Mouse (Mus musculus) ES-E14 (cell line): ENCODE data around the gene Dixdc1. TPM values are rescaled to one million over a fixed set of nuclear protein-coding genes. Genes with fewer than 3 reads are reported as not detected.

Experiments used
- DNase-seq: peaks from one replicate; pipeline ENCODE4 v3.0.0-alpha.2; 2013; ENCODE audit warnings: low read depth, low spot score
- H3K27ac ChIP-seq: 2 replicates; pipeline ENCODE4 v1.5.1; 2012; ENCODE audit warnings: low read depth, mild to moderate bottlenecking, low read length, moderate library complexity, mixed read lengths; ENCODE audit not compliant: poor library complexity, insufficient read depth, severe bottlenecking
- H3K36me3 ChIP-seq: 2 replicates; pipeline ENCODE4 v1.6.1; 2012; ENCODE audit warnings: mild to moderate bottlenecking, low read length, moderate library complexity, mixed read lengths; ENCODE audit not compliant: control insufficient read depth, poor library complexity, insufficient read depth, severe bottlenecking
- H3K4me1 ChIP-seq, 2 experiments: fragments of 150-350 bp in 1 of 2; sonication (generic) in 1 of 2; 2 replicates each; pipeline ENCODE4 v1.6.1; 2012; ENCODE audit warnings: low read length in 2 of 2, mild to moderate bottlenecking in 1 of 2, mixed read lengths in 1 of 2; ENCODE audit not compliant: control insufficient read depth in 2 of 2, insufficient read depth in 2 of 2, poor library complexity in 1 of 2
- H3K4me3 ChIP-seq, 2 experiments: fragments of 150-350 bp in 1 of 2; sonication (generic) in 1 of 2; 2 replicates each; pipeline ENCODE4 v1.5.1; 2012; ENCODE audit warnings: low read length in 2 of 2, low read depth in 1 of 2, mild to moderate bottlenecking in 1 of 2, mixed read lengths in 1 of 2; ENCODE audit not compliant: insufficient read depth in 1 of 2, poor library complexity in 1 of 2, severe bottlenecking in 1 of 2
- H3K9ac ChIP-seq: 2 replicates; pipeline ENCODE4 v1.6.1; 2012; ENCODE audit warnings: low read depth, mild to moderate bottlenecking, low read length, mixed read lengths; ENCODE audit not compliant: poor library complexity, insufficient read depth, severe bottlenecking
- H3K9me3 ChIP-seq: fragments of 150-350 bp; sonication (generic); 2 replicates; pipeline ENCODE4 v1.6.1; 2012; ENCODE audit warnings: low read depth, mild to moderate bottlenecking, low read length; ENCODE audit not compliant: control insufficient read depth, insufficient read depth
- CHD2 ChIP-seq: IDR thresholded peaks from 2 replicates; pipeline ENCODE4 v1.6.1; 2014; ENCODE audit warnings: mild to moderate bottlenecking, low read depth, low read length, inconsistent platforms
- HCFC1 ChIP-seq: IDR thresholded peaks from 2 replicates; pipeline ENCODE4 v1.6.1; 2012; ENCODE audit warnings: low read length, inconsistent platforms, borderline replicate concordance; ENCODE audit not compliant: insufficient read depth
- MAFK ChIP-seq: IDR thresholded peaks from 2 replicates; pipeline ENCODE4 v1.6.1; 2014; ENCODE audit warnings: mild to moderate bottlenecking, low read depth, low read length, inconsistent platforms; ENCODE audit not compliant: insufficient read depth
- ZC3H11A ChIP-seq: IDR thresholded peaks from 2 replicates; pipeline ENCODE4 v1.6.1; 2012; ENCODE audit warnings: low read depth, mild to moderate bottlenecking, inconsistent platforms, low read length, borderline replicate concordance
- ZNF384 ChIP-seq: IDR thresholded peaks from 2 replicates; pipeline ENCODE4 v1.6.1; 2012; ENCODE audit warnings: low read depth, low read length, inconsistent platforms
- in situ Hi-C, 2 experiments: fragments of 600-800 bp; cut with MboI; formaldehyde crosslinking; loops; one replicate each; pipeline ENCODE4 v1.15.1; 2025; ENCODE audit warnings: low sequenced_read_pairs in 2 of 2, inconsistent platforms in 1 of 2; ENCODE audit not compliant: unreplicated experiment in 2 of 2
- total RNA-seq: library from RNA; depleted of rRNA; stranded (reverse); fragments of 300-350 nt; gene quantifications from 2 replicates; pipeline ENCODE4 v1.2.3, GENCODE M21; 2012

The Dixdc1 gene
- total RNA-seq, 1 experiment, result 4.1 TPM

DNA sequence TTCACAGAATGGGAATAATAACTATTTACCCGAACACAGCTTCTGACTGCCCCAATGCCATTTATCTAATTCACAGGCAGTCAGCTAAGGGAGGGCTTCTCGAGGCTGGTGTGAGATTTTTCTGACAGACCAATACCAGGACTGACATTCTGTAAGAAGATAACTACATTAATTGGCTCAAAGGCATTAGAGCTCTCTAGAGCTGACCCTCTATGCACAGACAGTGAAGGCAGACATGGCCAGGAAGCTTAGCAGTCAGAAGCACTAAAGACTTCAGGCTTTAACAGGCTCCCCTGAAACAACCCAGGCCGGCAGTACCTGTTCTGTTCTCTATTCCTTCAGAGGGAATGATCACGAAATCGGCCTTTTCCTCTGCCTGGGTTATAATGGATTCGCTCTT, 44.2 kb downstream of the Dixdc1 start:
- Histone ChIP-seq H3K9ac (no peak overlapping the region), H3K4me3 (no peak overlapping the region), H3K9me3 (no peaks in the 10 kb centered on the region), H3K4me1 (peaks cover 3 to 13% of the 10 kb centered on the region in 2 experiments; a peak in 2 of 4 replicates), H3K27ac (no peak overlapping the region), H3K36me3 (no peaks in the 10 kb centered on the region)
- DNase-seq, result no peak
- TF ChIP-seq HCFC1 (no peak), CHD2 (no peak), ZC3H11A (no peak), ZNF384 (no peak), MAFK (no peak)
- in situ Hi-C loops, result no loop called here

DNA sequence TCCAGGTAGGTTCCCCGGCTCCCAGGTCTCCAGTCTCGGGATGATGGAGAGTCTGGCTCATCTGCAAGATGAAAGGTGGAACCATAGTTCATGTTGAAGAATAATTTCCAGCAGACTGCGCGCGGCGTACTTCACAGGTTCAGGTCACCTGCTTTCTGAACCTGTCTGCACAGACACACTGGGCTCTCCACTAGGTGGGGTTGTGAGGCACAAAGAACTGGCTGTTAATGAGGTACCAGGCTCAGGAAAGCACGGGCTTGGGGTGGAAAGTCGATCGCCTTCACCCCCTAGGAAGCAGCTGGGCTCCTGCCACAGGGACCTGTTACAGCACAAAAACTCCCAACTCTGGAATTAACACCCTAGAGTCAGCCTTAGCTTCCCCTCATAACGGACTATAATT, 45.7 kb downstream of the Dixdc1 start:
- peak; percentile 54 for DNase-seq
- 0 out of 4 replicates have a peak overlapping the region, but pooled peaks of 1 of the 2 experiments have one; percentile 21 for H3K4me3 ChIP-seq
- TF ChIP-seq ZC3H11A (0 out of 2 replicates have a peak, but pooled peaks have one; percentile 23), ZNF384 (no peak), CHD2 (no peak), MAFK (no peak), HCFC1 (no peak)
- no peaks in the 10 kb centered on the region for H3K9me3 ChIP-seq
- no peaks in the 10 kb centered on the region for H3K36me3 ChIP-seq
- in situ Hi-C loops, result no loop called here
- H3K4me1 ChIP-seq, result peaks cover 3 to 13% of the 10 kb centered on the region in 2 experiments; a peak in 2 of 4 replicates
- H3K27ac ChIP-seq, result no peak overlapping the region
- H3K9ac ChIP-seq, result no peak overlapping the region

DNA sequence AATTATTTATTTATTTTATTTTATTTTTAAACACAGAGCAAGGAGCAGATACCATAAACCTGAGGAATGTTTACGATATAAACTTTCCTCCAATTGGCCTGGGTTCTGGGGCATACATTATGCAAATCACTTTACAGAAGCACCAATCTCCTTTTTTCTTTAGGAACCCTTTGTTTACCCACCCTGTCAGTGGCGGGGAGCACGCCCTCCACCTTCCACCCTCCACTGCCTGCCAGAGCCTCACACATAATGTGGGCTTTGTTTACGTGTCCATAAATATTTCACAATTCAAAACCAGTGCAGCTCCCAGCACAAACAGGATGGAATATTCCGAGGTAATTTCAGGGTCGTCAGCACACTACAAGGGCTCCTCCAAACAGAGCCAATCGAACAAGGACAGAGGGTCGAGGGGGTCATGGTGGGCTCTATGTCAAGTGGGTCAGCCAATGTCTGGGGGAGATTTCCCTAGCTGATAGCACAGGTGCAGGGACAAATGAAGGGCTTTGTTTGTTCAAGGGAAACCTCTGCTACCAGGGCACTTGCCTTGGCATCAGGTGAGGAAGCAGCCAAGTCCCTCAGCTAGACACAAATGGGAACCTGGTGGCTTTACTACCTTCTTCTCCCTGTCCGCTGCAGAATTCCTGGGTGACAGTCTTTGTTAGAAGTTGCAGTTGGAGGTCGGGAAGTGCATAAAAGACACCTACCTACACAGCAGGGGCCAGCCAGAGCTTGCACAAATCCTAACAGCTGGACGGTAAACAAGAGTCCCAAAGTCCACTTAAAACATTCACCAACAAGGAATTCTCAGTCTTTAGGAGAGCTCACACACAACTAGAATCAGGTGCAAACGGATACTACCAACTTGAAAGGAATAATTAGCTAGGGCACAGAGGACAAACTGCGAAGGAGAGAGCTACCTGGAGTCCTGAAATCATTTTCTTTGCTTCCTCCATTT, 46.4 kb downstream of the Dixdc1 start:
- Histone ChIP-seq H3K9me3 (no peaks in the 10 kb centered on the region), H3K4me3 (0 out of 4 replicates have a peak overlapping the region, but pooled peaks of 1 of the 2 experiments have one; percentile 21), H3K4me1 (peaks cover 3 to 11% of the 10 kb centered on the region in 2 experiments; a peak in 2 of 4 replicates), H3K27ac (no peak overlapping the region), H3K36me3 (no peaks in the 10 kb centered on the region), H3K9ac (no peak overlapping the region)
- in situ Hi-C loops, result no loop called here
- no peak for DNase-seq
- TF ChIP-seq ZC3H11A (no peak), CHD2 (no peak), ZNF384 (no peak), MAFK (no peak), HCFC1 (no peak)

DNA sequence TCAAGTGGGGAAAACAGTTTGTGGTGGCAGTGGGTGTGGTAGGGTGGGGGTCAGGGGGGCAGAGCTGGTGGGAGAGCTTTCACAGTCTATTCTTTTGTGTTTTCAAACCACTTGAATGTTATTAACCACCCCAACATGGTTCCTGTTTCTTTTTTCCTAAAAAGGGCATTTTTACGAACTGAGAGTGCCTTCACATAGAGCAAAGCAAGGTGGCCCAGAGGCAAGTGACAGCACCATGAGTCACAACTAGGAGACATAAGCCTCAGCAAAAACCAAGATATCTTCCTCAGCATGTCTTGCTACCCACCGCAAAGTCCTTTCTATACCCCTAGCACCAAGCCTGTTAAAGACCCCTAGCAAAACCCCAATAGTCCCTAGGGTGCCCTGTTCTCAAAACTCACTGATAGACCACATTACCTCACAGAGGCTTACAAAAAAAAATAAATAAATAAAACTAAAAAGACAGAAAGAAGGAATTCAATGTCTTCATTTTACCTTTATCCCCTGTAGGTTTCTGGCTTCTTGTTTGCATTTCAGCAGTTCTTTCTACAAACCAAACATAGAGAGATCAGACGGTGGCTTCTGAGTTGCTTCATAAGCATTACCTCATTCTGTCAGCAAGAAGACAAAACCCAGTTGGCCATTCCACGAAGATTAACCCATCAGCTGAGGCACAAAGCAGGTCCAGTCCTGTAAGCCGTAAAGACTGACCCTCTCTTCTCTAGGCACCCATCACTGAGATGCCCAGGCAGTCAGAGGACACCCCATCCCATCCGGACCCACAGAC, 52.3 kb downstream of the Dixdc1 start:
- H3K9me3 ChIP-seq, result no peaks in the 10 kb centered on the region
- no peak overlapping the region for H3K4me3 ChIP-seq
- H3K36me3 ChIP-seq, result no peaks in the 10 kb centered on the region
- DNase-seq, result no peak
- no peak for TF ChIP-seq MAFK
- TF ChIP-seq ZC3H11A, result no peak
- TF ChIP-seq ZNF384, result no peak
- TF ChIP-seq HCFC1, result no peak
- no peak for TF ChIP-seq CHD2
- in situ Hi-C loops, result no loop called here
- H3K4me1 ChIP-seq, result no peaks in the 10 kb centered on the region
- no peak overlapping the region for H3K27ac ChIP-seq
- H3K9ac ChIP-seq, result no peak overlapping the region
